Mouse (Mus musculus) thymus, postnatal 0 days (tissue): ENCODE results near the gene Tmprss9. TPM values are rescaled to one million over a fixed set of nuclear protein-coding genes. Genes with fewer than 3 reads are reported as not detected.
A peak's percentile ranks its signal among the peaks of the same experiment; 100 is the strongest.

Experiments used
- DNase-seq: peaks from one replicate; pipeline ENCODE4 v3.0.0-alpha.2; 2015; ENCODE audit warnings: low spot score
- polyA plus RNA-seq: library from polyadenylated mRNA; unstranded; fragments of >200 nt; fragmentation: Nextera tagmentation; extraction: Ambion mirVana; gene quantifications from 2 replicates; pipeline ENCODE4 v1.2.1, GENCODE M21; 2015

Gene Tmprss9
- polyA plus RNA-seq, 1 experiment from 2014 or later = 0.08 TPM

- DNase-seq = no peak
These were observed 41.8 kb downstream of the Tmprss9 start for GRCm38 (mm10) chr10:80913364-80914011.

- peak; percentile 79 for DNase-seq
These were observed 42.6 kb downstream of the Tmprss9 start for GRCm38 (mm10) chr10:80914253-80914656.

GRCm38 (mm10) chr10:80915260-80915659 is 43.6 kb downstream of the Tmprss9 start:
- no peak for DNase-seq

GRCm38 (mm10) chr10:80915736-80916135 is 44.1 kb downstream of the Tmprss9 start:
- DNase-seq = no peak

GRCm38 (mm10) chr10:80917336-80917778 is 45.7 kb downstream of the Tmprss9 start:
- DNase-seq = peak; percentile 34

GRCm38 (mm10) chr10:80917779-80918434 is 46.3 kb downstream of the Tmprss9 start, which contains the start of gene Lmnb2:
Gene Lmnb2 (minus strand): TSS chr10:80918245.
- DNase-seq = peak; percentile 74

GRCm38 (mm10) chr10:80921923-80922322 is 50.3 kb downstream of the Tmprss9 start:
- no peak for DNase-seq

GRCm38 (mm10) chr10:80925472-80925871 is 53.8 kb downstream of the Tmprss9 start:
- DNase-seq = no peak

- DNase-seq = peak; percentile 90
These were observed 57.1 kb downstream of the Tmprss9 start for GRCm38 (mm10) chr10:80928586-80929298.

GRCm38 (mm10) chr10:80929299-80930226 is 57.9 kb downstream of the Tmprss9 start, which contains the start of gene Gadd45b:
Gene Gadd45b (plus strand): TSS chr10:80930073.
- DNase-seq = peak; percentile 99

GRCm38 (mm10) chr10:80930361-80931152 is 58.9 kb downstream of the Tmprss9 start:
- DNase-seq = no peak

- no peak for DNase-seq
These were observed 59.6 kb downstream of the Tmprss9 start for GRCm38 (mm10) chr10:80931153-80931671.

GRCm38 (mm10) chr10:80931695-80932094 is 60.0 kb downstream of the Tmprss9 start:
- DNase-seq = no peak

- no peak for DNase-seq
These were observed 60.6 kb downstream of the Tmprss9 start for GRCm38 (mm10) chr10:80932206-80932605.

- no peak for DNase-seq
These were observed 61.2 kb downstream of the Tmprss9 start for GRCm38 (mm10) chr10:80932700-80933420.

GRCm38 (mm10) chr10:80933421-80933979 is 61.9 kb downstream of the Tmprss9 start:
- DNase-seq = no peak

GRCm38 (mm10) chr10:80934136-80934985 is 62.7 kb downstream of the Tmprss9 start:
- DNase-seq = no peak

GRCm38 (mm10) chr10:80935241-80935640 is 63.6 kb downstream of the Tmprss9 start:
- no peak for DNase-seq
